Mouse (Mus musculus) limb, embryonic 11.5 days (tissue): ENCODE data around the gene Nfe2l2. TPM values are rescaled to one million over a fixed set of nuclear protein-coding genes. Genes with fewer than 3 reads are reported as not detected.
A peak's percentile ranks its signal among the peaks of the same experiment; 100 is the strongest.

Experiments
- ATAC-seq: fragments of 200-750 bp; cut with Nextera tagmentation; 2 replicates; pipeline ENCODE4 v1.8.0; 2017; ENCODE audit warnings: low read depth; ENCODE audit not compliant: insufficient number of reproducible peaks, low FRiP score, low TSS enrichment
- DNase-seq: peaks from one replicate; pipeline ENCODE4 v3.0.0-alpha.2; 2015; ENCODE audit warnings: low spot score
- H3K27ac ChIP-seq: fragments of 300-500 bp; sonication (generic); replicated peaks from 2 replicates; pipeline ENCODE4 v1.5.1; 2014; ENCODE audit warnings: low read depth, mild to moderate bottlenecking, low read length
- H3K27me3 ChIP-seq: fragments of 300-500 bp; sonication (generic); 2 replicates; pipeline ENCODE4 v1.6.1; 2014; ENCODE audit warnings: mild to moderate bottlenecking, low read length, mixed read lengths; ENCODE audit not compliant: control insufficient read depth, insufficient read depth
- H3K36me3 ChIP-seq: fragments of 300-500 bp; sonication (generic); 2 replicates; pipeline ENCODE4 v1.6.1; 2014; ENCODE audit warnings: mild to moderate bottlenecking, low read length, moderate library complexity, mixed read lengths; ENCODE audit not compliant: control insufficient read depth, insufficient read depth
- H3K4me1 ChIP-seq: fragments of 300-500 bp; sonication (generic); 2 replicates; pipeline ENCODE4 v1.6.1; 2014; ENCODE audit warnings: low read length, mixed read lengths; ENCODE audit not compliant: control insufficient read depth, insufficient read depth
- H3K4me2 ChIP-seq: fragments of 300-500 bp; sonication (generic); 2 replicates; pipeline ENCODE4 v1.6.1; 2014; ENCODE audit warnings: low read depth, mild to moderate bottlenecking, moderate library complexity; ENCODE audit not compliant: severe bottlenecking
- H3K4me3 ChIP-seq: fragments of 300-500 bp; sonication (generic); 2 replicates; pipeline ENCODE4 v1.5.1; 2014; ENCODE audit warnings: low read depth, low read length
- H3K9ac ChIP-seq: fragments of 300-500 bp; sonication (generic); 2 replicates; pipeline ENCODE4 v1.6.1; 2014; ENCODE audit warnings: mild to moderate bottlenecking, low read length
- H3K9me3 ChIP-seq: fragments of 300-500 bp; sonication (generic); 2 replicates; pipeline ENCODE4 v1.6.1; 2016; ENCODE audit warnings: low read length; ENCODE audit not compliant: control insufficient read depth
- WGBS: fragments of 180-500 bp; shearing (Covaris S2); extraction: QIAGEN DNeasy Blood & Tissue Kit; methylation state at CpG from one replicate; pipeline ENCODE4 v1.1.7; 2014; 5-methylcytosine and 5-hydroxymethylcytosine counted together
- polyA plus RNA-seq: library from polyadenylated mRNA; unstranded; fragments of >200 nt; fragmentation: Nextera tagmentation; extraction: Ambion mirVana; gene quantifications from 2 replicates; pipeline ENCODE4 v1.2.1, GENCODE M21; 2014

Gene Nfe2l2
- polyA plus RNA-seq, 1 experiment from 2014 or later, result 45.3 TPM

- Histone ChIP-seq H3K9ac (no peak overlapping the region), H3K36me3 (no peaks in the 10 kb centered on the region), H3K27me3 (no peaks in the 10 kb centered on the region), H3K27ac (no peak overlapping the region), H3K4me1 (peaks cover 6% of the 10 kb centered on the region), H3K9me3 (no peaks in the 10 kb centered on the region), H3K4me3 (no peak overlapping the region), H3K4me2 (no peak overlapping the region)
- WGBS, result 87% methylated on average over 10 of the region's 10 CpGs
- ATAC-seq (no peak), DNase-seq (no peak)
Observed at GRCm38 (mm10) chr2:75687040-75687749, 17.2 kb downstream of the Nfe2l2 start.

DNA sequence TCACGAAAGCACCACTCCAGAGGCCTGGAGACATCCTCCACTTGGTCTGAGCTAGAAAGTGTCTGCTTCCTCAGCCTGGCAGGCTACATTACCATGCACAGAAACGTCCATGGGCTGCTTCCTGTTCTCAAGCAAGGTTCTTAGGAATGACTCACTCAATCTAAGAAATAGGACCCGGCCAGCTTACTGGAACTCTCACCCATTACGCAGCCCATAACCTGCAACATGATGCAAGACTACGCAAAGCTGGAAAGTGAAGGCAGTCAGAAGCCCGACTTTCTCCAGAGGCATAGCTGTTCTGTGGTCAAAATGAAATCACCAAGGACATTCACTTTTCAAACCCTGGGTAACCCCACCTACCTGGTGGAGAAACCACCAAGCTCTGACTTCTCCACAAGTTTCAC, 19.0 kb downstream of the Nfe2l2 start:
- ATAC-seq (no peak), DNase-seq (no peak)
- no peak overlapping the region for H3K9ac ChIP-seq
- H3K4me3 ChIP-seq, result no peak overlapping the region
- no peaks in the 10 kb centered on the region for H3K36me3 ChIP-seq
- H3K9me3 ChIP-seq, result no peaks in the 10 kb centered on the region
- no peak overlapping the region for H3K27ac ChIP-seq
- WGBS, result 77% methylated on average over 6 of the region's 6 CpGs
- peaks cover 9% of the 10 kb centered on the region for H3K4me1 ChIP-seq
- no peak overlapping the region for H3K4me2 ChIP-seq
- no peaks in the 10 kb centered on the region for H3K27me3 ChIP-seq

GRCm38 (mm10) chr2:75684526-75684925, 19.9 kb downstream of the Nfe2l2 start:
- Histone ChIP-seq H3K27me3 (no peaks in the 10 kb centered on the region), H3K9ac (no peak overlapping the region), H3K4me1 (peaks cover 9% of the 10 kb centered on the region), H3K9me3 (no peaks in the 10 kb centered on the region), H3K27ac (no peak overlapping the region), H3K4me3 (no peak overlapping the region), H3K36me3 (no peaks in the 10 kb centered on the region), H3K4me2 (no peak overlapping the region)
- 88% methylated on average over 3 of the region's 3 CpGs for WGBS
- DNase-seq (no peak), ATAC-seq (no peak)

DNA sequence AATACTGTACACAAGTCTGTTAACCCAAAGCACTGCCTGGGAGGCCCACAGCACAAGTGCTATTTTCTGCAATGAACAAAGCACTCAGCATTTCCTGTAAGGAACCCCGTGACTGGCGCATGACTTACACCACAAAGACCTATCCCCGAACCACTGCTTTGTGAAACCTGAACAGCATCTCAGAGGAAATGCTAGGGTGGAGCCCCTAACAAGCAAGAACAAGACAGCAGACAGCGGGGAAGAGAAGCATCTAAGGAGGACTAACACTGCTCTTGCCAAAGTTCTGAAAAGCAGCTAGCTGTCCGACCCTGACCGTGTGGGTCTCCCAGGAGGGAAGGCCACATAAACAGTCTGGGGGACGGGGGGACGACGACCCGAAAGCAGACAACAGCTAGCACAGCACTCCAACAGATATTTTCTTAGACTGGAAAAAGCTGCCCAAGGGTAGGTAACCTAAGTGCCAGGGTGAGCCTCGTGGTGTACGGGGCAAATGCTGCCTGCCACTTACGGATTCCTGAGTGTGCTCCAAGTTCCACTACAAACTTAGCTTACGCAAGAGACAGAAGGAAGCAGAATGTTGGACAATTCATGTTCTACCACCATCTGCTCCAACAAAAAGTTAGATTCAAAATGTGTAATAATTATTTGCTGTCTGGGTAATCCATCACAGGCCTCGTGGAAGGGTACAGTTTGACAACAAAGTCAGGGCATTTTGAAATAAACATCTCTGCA, 21.3 kb downstream of the Nfe2l2 start:
- 79% methylated on average over 15 of the region's 15 CpGs for WGBS
- Histone ChIP-seq H3K27me3 (no peaks in the 10 kb centered on the region), H3K9ac (no peak overlapping the region), H3K4me1 (peaks cover 9% of the 10 kb centered on the region), H3K36me3 (no peaks in the 10 kb centered on the region), H3K4me3 (no peak overlapping the region), H3K27ac (no peak overlapping the region; the same call in 1 of the 2 replicates), H3K9me3 (no peaks in the 10 kb centered on the region), H3K4me2 (no peak overlapping the region)
- no peak for DNase-seq
- no peak for ATAC-seq

DNA sequence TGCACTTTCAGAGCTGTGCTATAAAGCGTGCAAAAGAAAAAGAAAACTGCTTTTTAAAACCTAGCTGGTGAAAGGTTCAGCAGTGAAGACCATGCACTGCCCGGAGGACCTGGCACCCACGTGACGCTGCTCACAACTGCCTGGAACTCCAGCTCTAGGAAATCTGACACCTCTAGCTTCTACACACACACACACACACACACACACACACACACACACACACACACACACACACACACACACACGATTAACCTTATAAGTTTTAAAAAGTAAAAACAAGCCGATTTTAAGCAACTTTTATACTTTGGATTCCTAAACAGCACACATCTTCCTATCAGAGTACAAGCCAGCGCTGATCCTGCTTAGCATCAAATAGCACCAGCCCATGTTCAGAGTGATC, 23.0 kb downstream of the Nfe2l2 start:
- peak; percentile 73 for ATAC-seq

GRCm38 (mm10) chr2:75679947-75680346, 24.5 kb downstream of the Nfe2l2 start:
- 93% methylated on average over 8 of the region's 8 CpGs for WGBS
- no peak overlapping the region for H3K4me2 ChIP-seq
- ATAC-seq, result no peak
- no peak overlapping the region for H3K27ac ChIP-seq
- H3K9me3 ChIP-seq, result no peaks in the 10 kb centered on the region
- H3K4me3 ChIP-seq, result no peak overlapping the region
- peaks cover 2% of the 10 kb centered on the region; the same call in 1 of the 2 replicates for H3K36me3 ChIP-seq
- no peaks in the 10 kb centered on the region for H3K27me3 ChIP-seq
- peaks cover 9% of the 10 kb centered on the region for H3K4me1 ChIP-seq
- no peak overlapping the region for H3K9ac ChIP-seq
- no peak for DNase-seq

More for the DNA sequence above, 23.0 kb downstream of the Nfe2l2 start:
- H3K9ac ChIP-seq, result no peak overlapping the region; the same call in 1 of the 2 replicates
- peaks cover 9% of the 10 kb centered on the region for H3K4me1 ChIP-seq
- H3K36me3 ChIP-seq, result no peaks in the 10 kb centered on the region; the same call in 1 of the 2 replicates
- peak overlapping the region; percentile 51; the same call in 1 of the 2 replicates for H3K27ac ChIP-seq
- DNase-seq, result peak; percentile 59
- WGBS, result 37% methylated on average over 7 of the region's 7 CpGs
- no peak overlapping the region for H3K4me2 ChIP-seq
- H3K4me3 ChIP-seq, result no peak overlapping the region
- H3K27me3 ChIP-seq, result no peaks in the 10 kb centered on the region
- H3K9me3 ChIP-seq, result no peaks in the 10 kb centered on the region

GRCm38 (mm10) chr2:75676567-75676966, 27.9 kb downstream of the Nfe2l2 start:
- H3K27me3 ChIP-seq, result no peaks in the 10 kb centered on the region
- DNase-seq, result no peak
- H3K9ac ChIP-seq, result no peak overlapping the region
- no peak for ATAC-seq
- no peak overlapping the region for H3K4me3 ChIP-seq
- no peak overlapping the region for H3K27ac ChIP-seq
- H3K9me3 ChIP-seq, result no peaks in the 10 kb centered on the region
- peaks cover 5% of the 10 kb centered on the region for H3K4me1 ChIP-seq
- WGBS, result 92% methylated on average over 14 of the region's 14 CpGs
- peaks cover 2% of the 10 kb centered on the region; the same call in 1 of the 2 replicates for H3K36me3 ChIP-seq
- no peak overlapping the region for H3K4me2 ChIP-seq

DNA sequence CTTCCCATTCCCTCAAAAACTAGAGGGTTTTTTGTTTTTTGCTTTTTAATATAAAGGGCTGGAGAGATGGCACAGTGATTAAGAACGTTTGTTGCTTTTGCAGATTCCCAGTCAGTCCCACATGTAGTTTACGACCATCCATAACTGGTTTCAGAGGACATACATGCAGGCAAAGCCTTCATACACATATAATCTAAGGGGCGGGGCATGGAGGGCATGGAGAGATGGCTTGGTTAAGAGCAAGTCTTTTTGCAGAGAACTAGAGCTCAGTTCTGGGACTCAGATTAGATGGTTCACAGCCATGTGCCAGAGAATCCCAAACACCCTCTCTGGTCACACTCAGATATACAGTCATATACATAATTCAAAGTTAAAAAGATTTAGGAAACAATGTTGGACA, 31.9 kb downstream of the Nfe2l2 start:
- Histone ChIP-seq H3K4me1 (no peaks in the 10 kb centered on the region), H3K36me3 (peaks cover 2% of the 10 kb centered on the region; the same call in 1 of the 2 replicates), H3K9me3 (no peaks in the 10 kb centered on the region), H3K27ac (no peak overlapping the region), H3K4me3 (no peak overlapping the region), H3K9ac (no peak overlapping the region), H3K4me2 (no peak overlapping the region), H3K27me3 (no peaks in the 10 kb centered on the region)
- ATAC-seq, result no peak
- whole genome bisulfite sequencing, result 78% methylated on average over 3 of the region's 3 CpGs
- DNase-seq, result no peak
